12 mouse cellular contexts compared by ENCODE assay signal in genomic region chr3:146344402-146345025, GRCm38 (mm10). TPM values are rescaled to one million over a fixed set of nuclear protein-coding genes. Genes with fewer than 3 reads are reported as not detected.
DNase-seq lines count a peak whose midpoint lies in the region; ATAC-seq and TF ChIP-seq lines count a peak whose summit lies in the region.
"Had no signal": no experiment of that assay in that cellular context is flagged by ENCODE, and none has a peak within 500 bp of the region (broad histone marks: within the 10 kb centered on the region; RNA-seq: fewer than 3 reads in every experiment).

No protein-coding gene starts in this region.

- H3K36me3 ChIP-seq in forebrain, embryonic 16.5 days (ENCODE audit: control insufficient read depth, insufficient read depth) = no peaks in the 10 kb centered on the region
- H3K36me3 ChIP-seq in forebrain, embryonic 13.5 days (ENCODE audit: poor library complexity, severe bottlenecking) = no peaks in the 10 kb centered on the region
- H3K36me3 ChIP-seq in midbrain, postnatal 0 days (ENCODE audit: insufficient read depth, low read length) = no peaks in the 10 kb centered on the region
- H3K36me3 ChIP-seq: heart, embryonic 10.5 days; kidney, embryonic 15.5 days; limb, embryonic 15.5 days; liver, embryonic 15.5 days; stomach, embryonic 15.5 days had no signal

- no peaks in the 10 kb centered on the region for H3K27me3 ChIP-seq in forebrain, embryonic 16.5 days (replicated peaks; ENCODE audit: control insufficient read depth, insufficient read depth, low read length)
- 0 out of 2 replicates have a peak, but pooled peaks cover 3% of the 10 kb centered on the region for H3K27me3 ChIP-seq in forebrain, embryonic 13.5 days
- H3K27me3 ChIP-seq in midbrain, postnatal 0 days (ENCODE audit: insufficient read depth, low read length) = no peaks in the 10 kb centered on the region
- H3K27me3 ChIP-seq: kidney, embryonic 15.5 days; limb, embryonic 15.5 days had no signal

- peaks cover 15% of the 10 kb centered on the region for H3K4me1 ChIP-seq in forebrain, embryonic 16.5 days (replicated peaks; ENCODE audit: control insufficient read depth, insufficient read depth, low read length)
- H3K4me1 ChIP-seq in forebrain, embryonic 13.5 days = peaks cover 29% of the 10 kb centered on the region; the same call in 1 of the 2 replicates
- peaks cover 3% of the 10 kb centered on the region for H3K4me1 ChIP-seq in midbrain, postnatal 0 days (ENCODE audit: insufficient read depth, low read length)
- H3K4me1 ChIP-seq: heart, embryonic 10.5 days had no signal

- WGBS in forebrain, embryonic 16.5 days = 71% methylated on average over 11 of the region's 11 CpGs
- 71% methylated on average over 11 of the region's 11 CpGs for WGBS in forebrain, embryonic 13.5 days
- WGBS in midbrain, postnatal 0 days = 54% methylated on average over 11 of the region's 11 CpGs

- TF ChIP-seq CTCF in layer of hippocampus, adult 2 months (conservative IDR thresholded peaks at IDR 0.05) = no peak
- no peak for TF ChIP-seq CTCF in midbrain, postnatal 0 days (IDR thresholded peaks at IDR 0.05)

- no peak overlapping the region for H3K9ac ChIP-seq in forebrain, embryonic 16.5 days (replicated peaks; ENCODE audit: low read depth, low read length)
- H3K9ac ChIP-seq in forebrain, embryonic 13.5 days = no peak overlapping the region
- no peak overlapping the region for H3K9ac ChIP-seq in midbrain, postnatal 0 days (replicated peaks; ENCODE audit: low read length, poor library complexity, severe bottlenecking)
- H3K9ac ChIP-seq: kidney, embryonic 15.5 days; limb, embryonic 15.5 days; liver, embryonic 15.5 days; stomach, embryonic 15.5 days had no signal

- H3K4me2 ChIP-seq in forebrain, embryonic 16.5 days (ENCODE audit: low read length) = no peak overlapping the region
- no peak overlapping the region for H3K4me2 ChIP-seq in forebrain, embryonic 13.5 days
- H3K4me2 ChIP-seq in midbrain, postnatal 0 days (ENCODE audit: low read depth, low read length, poor library complexity, severe bottlenecking) = no peak overlapping the region

- H3K9me3 ChIP-seq in forebrain, embryonic 16.5 days (ENCODE audit: control insufficient read depth, low read length) = no peaks in the 10 kb centered on the region
- H3K9me3 ChIP-seq in forebrain, embryonic 13.5 days (replicated peaks) = no peaks in the 10 kb centered on the region
- H3K9me3 ChIP-seq in midbrain, postnatal 0 days (ENCODE audit: low read length) = no peaks in the 10 kb centered on the region
- H3K9me3 ChIP-seq: heart, embryonic 10.5 days; kidney, embryonic 15.5 days; limb, embryonic 15.5 days; liver, embryonic 15.5 days; stomach, embryonic 15.5 days had no signal

- no peak for DNase-seq in layer of hippocampus, adult 2 months (ENCODE audit: low spot score in 2 of 2)
- no peak for DNase-seq in layer of hippocampus, postnatal 10 days (ENCODE audit: low spot score in 2 of 2)
- peak; percentile 29 for DNase-seq in brain, adult 2 months (ENCODE audit: low read depth, low spot score)
- no peak for DNase-seq in midbrain, postnatal 0 days (ENCODE audit: low spot score)
- no peak for DNase-seq in kidney, postnatal 14 days

- H3K27ac ChIP-seq in forebrain, embryonic 16.5 days (ENCODE audit: low read length) = peak overlapping the region; percentile 57
- no peak overlapping the region for H3K27ac ChIP-seq in forebrain, embryonic 13.5 days
- peak overlapping the region; percentile 88 for H3K27ac ChIP-seq in layer of hippocampus, adult 2 months
- H3K27ac ChIP-seq in midbrain, postnatal 0 days (ENCODE audit: low read depth, low read length) = peak overlapping the region; percentile 49; the same call in 1 of the 2 replicates
- H3K27ac ChIP-seq: heart, embryonic 10.5 days; kidney, embryonic 15.5 days; limb, embryonic 15.5 days; liver, embryonic 15.5 days; stomach, embryonic 15.5 days had no signal

- ATAC-seq in forebrain, embryonic 16.5 days = no peak
- ATAC-seq in forebrain, embryonic 13.5 days = no peak
- no peak for ATAC-seq in midbrain, postnatal 0 days (ENCODE audit: low FRiP score)

- H3K4me3 ChIP-seq in forebrain, embryonic 16.5 days (replicated peaks; ENCODE audit: low read length) = no peak overlapping the region
- no peak overlapping the region for H3K4me3 ChIP-seq in forebrain, embryonic 13.5 days
- no peak overlapping the region for H3K4me3 ChIP-seq in layer of hippocampus, adult 2 months
- no peak overlapping the region for H3K4me3 ChIP-seq in midbrain, postnatal 0 days (ENCODE audit: low read depth, low read length)
- H3K4me3 ChIP-seq: liver, embryonic 15.5 days had no signal

RNA-seq across cellular contexts. Expression of gene Ssx2ip, which starts 59.9 kb away (rescaled TPM):
- 22.5 and 26.1 TPM in 2 replicates for polyA plus RNA-seq in forebrain, embryonic 16.5 days (2015; fragmentation: Nextera tagmentation; extraction: Ambion mirVana)
- 22.8 and 23.3 TPM in 2 replicates for polyA plus RNA-seq in forebrain, embryonic 13.5 days (2015; fragmentation: Nextera tagmentation; extraction: Ambion mirVana)
- 100 to 1,000 TPM in 1 of 2 experiments, 10 to 100 TPM in 1; 99.7 to 107 TPM for total RNA-seq in layer of hippocampus, adult 2 months (2021)
- 100 to 1,000 TPM; 191 to 199 TPM for total RNA-seq in layer of hippocampus, postnatal 10 days (2021)
- 26.3 and 32.7 TPM in 2 replicates for total RNA-seq in midbrain, postnatal 0 days (2014; rRNA removed)
- polyA plus RNA-seq in midbrain, postnatal 0 days (2015; fragmentation: Nextera tagmentation; extraction: Ambion mirVana) = 19.4 and 19.8 TPM in 2 replicates
